Mouse (Mus musculus) megakaryocyte, embryonic 14.5 days (primary cell): ENCODE data around the gene 2900026A02Rik. TPM values are rescaled to one million over a fixed set of nuclear protein-coding genes. Genes with fewer than 3 reads are reported as not detected.

ENCODE experiments used
- H3K27me3 ChIP-seq: replicated peaks from 2 replicates; pipeline ENCODE3; 2012; ENCODE audit warnings: inconsistent platforms
- H3K36me3 ChIP-seq: replicated peaks from 2 replicates; pipeline ENCODE3; 2012; ENCODE audit warnings: low read length, inconsistent platforms, mixed read lengths
- H3K4me1 ChIP-seq: 2 replicates; pipeline ENCODE4 v1.6.1; 2012; ENCODE audit warnings: inconsistent platforms
- H3K4me3 ChIP-seq: replicated peaks from 2 replicates; pipeline ENCODE3; 2012; ENCODE audit warnings: moderate library complexity, mild to moderate bottlenecking, inconsistent platforms
- H3K9me3 ChIP-seq: 2 replicates; pipeline ENCODE4 v1.6.1; 2012; ENCODE audit warnings: inconsistent platforms
- FLI1 ChIP-seq: IDR thresholded peaks from 2 replicates; pipeline ENCODE4 v1.6.1; 2012; ENCODE audit warnings: low read length, inconsistent platforms, mixed read lengths
- GATA1 ChIP-seq: IDR thresholded peaks from 3 replicates; pipeline ENCODE4 v1.6.1; 2012; ENCODE audit warnings: mixed read lengths, low read length, inconsistent platforms, borderline replicate concordance
- polyA plus RNA-seq: library from polyadenylated mRNA; stranded (reverse); fragments of >175 nt; gene quantifications from 2 replicates; pipeline ENCODE4 v1.2.3, GENCODE M21; 2012; ENCODE audit warnings: low replicate concordance; ENCODE audit not compliant: insufficient read depth

The 2900026A02Rik gene
- polyA plus RNA-seq, 1 experiment, result 1.7 TPM

DNA sequence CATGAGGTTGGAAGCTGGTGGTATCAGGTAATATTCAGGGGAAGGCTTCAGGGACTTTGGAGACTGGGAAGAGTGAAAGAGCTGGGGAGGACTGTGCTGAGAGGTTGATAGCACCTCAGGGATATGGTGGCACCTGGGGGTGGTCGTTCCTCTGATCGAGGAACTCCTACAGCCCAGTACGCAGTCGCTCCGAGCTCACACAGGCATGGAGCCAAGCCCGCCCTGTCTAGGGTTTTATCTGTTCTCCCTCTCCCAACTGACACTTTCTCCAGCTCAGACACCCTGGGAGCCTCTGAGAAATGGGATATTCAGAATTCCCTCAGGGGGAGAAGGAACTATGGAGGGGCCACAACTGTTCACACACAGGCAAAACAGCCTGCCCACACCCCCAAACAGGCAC, 180.3 kb downstream of the 2900026A02Rik start:
- TF ChIP-seq GATA1, result no peak
- Histone ChIP-seq H3K27me3 (peaks cover 31% of the 10 kb centered on the region), H3K4me3 (no peak overlapping the region), H3K4me1 (peaks cover 5% of the 10 kb centered on the region), H3K36me3 (no peaks in the 10 kb centered on the region), H3K9me3 (peaks cover 8% of the 10 kb centered on the region)

DNA sequence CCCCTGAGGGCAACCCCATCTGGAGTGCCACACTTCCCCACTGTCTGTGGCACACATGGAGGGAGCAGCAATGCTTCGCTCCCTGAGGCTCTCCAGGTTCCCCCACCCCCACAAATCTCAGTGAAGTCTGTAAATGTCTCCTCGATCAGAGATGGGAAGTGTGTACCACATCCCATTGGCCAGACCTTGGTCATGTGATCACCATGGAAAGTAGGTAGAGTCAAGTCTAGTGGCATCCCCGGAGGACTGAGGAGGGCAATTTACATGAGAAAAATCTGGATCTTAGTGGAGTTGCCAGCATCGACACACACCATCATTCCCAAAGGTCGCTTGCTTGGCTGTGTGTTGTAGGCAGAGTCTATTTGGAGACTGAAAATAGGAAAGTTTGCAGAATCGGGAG, 182.4 kb downstream of the 2900026A02Rik start:
- Histone ChIP-seq H3K4me3 (no peak overlapping the region), H3K9me3 (peaks cover 8% of the 10 kb centered on the region), H3K4me1 (peaks cover 20% of the 10 kb centered on the region), H3K27me3 (peaks cover 32% of the 10 kb centered on the region), H3K36me3 (no peaks in the 10 kb centered on the region)
- TF ChIP-seq FLI1, result no peak

Other genes starting within 250 kb of the 2900026A02Rik start
- gene Grk3, start 205.4 kb downstream of the 2900026A02Rik start, polyA plus RNA-seq, result 0.40 TPM in 1 of 2 replicates, not detected in the other
- gene Crybb2, start 151.1 kb downstream of the 2900026A02Rik start, polyA plus RNA-seq, result not detected in 2 replicates
- gene Crybb3, start 139.7 kb downstream of the 2900026A02Rik start, polyA plus RNA-seq, result 1.6 and 3.5 TPM in 2 replicates
- not detected in 2 replicates for gene Tmem211, start 5.7 kb upstream of the 2900026A02Rik start, polyA plus RNA-seq
- not detected in 2 replicates for gene Sgsm1, start 89.5 kb upstream of the 2900026A02Rik start, polyA plus RNA-seq
- not detected in 2 replicates for gene Aym1, start 136.1 kb upstream of the 2900026A02Rik start, polyA plus RNA-seq